Mouse (Mus musculus): ENCODE measurements at regions not wholly inside any gene's neighbourhood (a gene's known extent, or its start where the extent isn't known, plus 50 kb on each side); places are given as distances from the start of the nearest gene placed in this dataset.

DNA sequence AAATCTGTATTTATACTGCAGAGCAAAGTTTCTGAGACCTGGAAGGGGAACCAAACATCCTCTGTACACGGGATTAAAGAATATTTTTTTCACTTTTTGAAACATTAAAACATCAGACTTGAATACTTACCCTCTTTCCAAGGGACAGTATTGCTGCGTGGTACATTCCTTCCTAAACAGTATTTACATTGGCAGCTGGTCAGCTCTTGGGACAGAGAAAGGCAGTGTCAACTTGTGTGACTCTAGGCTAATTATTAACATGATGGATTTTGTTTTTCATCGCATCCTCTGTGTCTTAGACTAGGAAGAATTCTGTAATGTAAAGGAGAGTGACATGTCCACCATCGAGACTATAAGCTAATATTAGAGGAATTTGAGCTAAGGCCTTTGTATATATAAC is 56.8 kb upstream of the Map4k3 start:
- peaks cover 46% of the 10 kb centered on the region for H3K4me1 ChIP-seq (replicated peaks; ENCODE audit: low read depth, low read length)
- H3K9me3 ChIP-seq (ENCODE audit: low read length), result peaks cover 34% of the 10 kb centered on the region
- no peaks in the 10 kb centered on the region for H3K27me3 ChIP-seq (ENCODE audit: insufficient read depth, low read length)
- no peak overlapping the region for H3K4me3 ChIP-seq (replicated peaks; ENCODE audit: low read length)
- H3K36me3 ChIP-seq (ENCODE audit: insufficient read depth, low read length), result no peaks in the 10 kb centered on the region; the same call in 1 of the 2 replicates
- no peak for TF ChIP-seq POU5F1 (IDR thresholded peaks at IDR 0.05; ENCODE audit: borderline replicate concordance, low read length)
- no peak for TF ChIP-seq CTCF (conservative IDR thresholded peaks at IDR 0.05; ENCODE audit: low read length)
- no peak for TF ChIP-seq NANOG (IDR thresholded peaks at IDR 0.05; ENCODE audit: borderline replicate concordance, low read length)

DNA sequence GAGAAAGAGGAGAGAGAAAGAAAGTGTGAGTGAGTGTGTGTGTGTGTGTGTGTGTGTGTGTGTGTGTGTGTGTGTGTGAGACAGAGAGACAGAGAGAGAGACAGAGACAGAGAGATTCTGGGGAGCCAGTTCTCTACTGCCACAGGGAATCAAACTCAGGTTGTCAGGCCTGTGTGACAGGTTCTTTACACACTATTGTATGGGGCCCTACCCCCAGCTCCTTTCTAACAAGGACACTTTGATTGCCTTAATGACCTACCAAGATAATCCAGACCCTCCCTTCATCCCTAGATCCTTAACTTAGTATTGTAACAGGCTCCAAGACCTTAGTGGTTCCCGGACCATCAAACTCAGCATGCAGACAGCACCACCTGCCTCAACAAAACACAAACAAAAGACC is 53.9 kb upstream of the Map4k3 start:
- H3K9me3 ChIP-seq (ENCODE audit: low read length), result peaks cover 29% of the 10 kb centered on the region
- no peaks in the 10 kb centered on the region for H3K36me3 ChIP-seq (ENCODE audit: insufficient read depth, low read length)
- no peaks in the 10 kb centered on the region for H3K27me3 ChIP-seq (ENCODE audit: insufficient read depth, low read length)
- TF ChIP-seq NANOG (IDR thresholded peaks at IDR 0.05; ENCODE audit: borderline replicate concordance, low read length) (no peak), POU5F1 (IDR thresholded peaks at IDR 0.05; ENCODE audit: borderline replicate concordance, low read length) (no peak), CTCF (conservative IDR thresholded peaks at IDR 0.05; ENCODE audit: low read length) (no peak)
- H3K4me1 ChIP-seq (replicated peaks; ENCODE audit: low read depth, low read length), result peaks cover 45% of the 10 kb centered on the region
- H3K4me3 ChIP-seq (replicated peaks; ENCODE audit: low read length), result no peak overlapping the region

DNA sequence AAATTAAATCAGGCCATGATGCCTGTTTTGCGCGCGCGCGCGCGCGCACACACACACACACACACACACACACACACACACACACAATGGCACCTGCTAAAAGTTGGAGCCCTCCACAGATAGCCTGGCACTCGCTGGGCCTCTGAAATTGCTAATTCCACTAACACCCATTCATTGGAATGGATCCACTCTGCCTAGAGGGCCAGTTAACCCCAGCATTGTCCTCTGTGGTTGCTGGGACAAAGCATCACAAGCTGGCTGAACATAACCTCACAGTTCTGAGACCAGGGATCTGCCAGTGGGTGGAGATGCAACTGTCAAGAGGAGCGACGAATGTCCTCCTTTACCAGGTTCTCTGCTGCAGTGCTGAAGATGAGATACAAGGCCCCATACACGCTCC is 53.3 kb upstream of the Map4k3 start:
- peaks cover 39% of the 10 kb centered on the region for H3K4me1 ChIP-seq (replicated peaks; ENCODE audit: low read depth, low read length)
- H3K9me3 ChIP-seq (ENCODE audit: low read length), result peaks cover 29% of the 10 kb centered on the region
- TF ChIP-seq NANOG (IDR thresholded peaks at IDR 0.05; ENCODE audit: borderline replicate concordance, low read length) (no peak), CTCF (conservative IDR thresholded peaks at IDR 0.05; ENCODE audit: low read length) (no peak), POU5F1 (IDR thresholded peaks at IDR 0.05; ENCODE audit: borderline replicate concordance, low read length) (no peak)
- no peaks in the 10 kb centered on the region for H3K27me3 ChIP-seq (ENCODE audit: insufficient read depth, low read length)
- no peak overlapping the region for H3K4me3 ChIP-seq (replicated peaks; ENCODE audit: low read length)
- no peaks in the 10 kb centered on the region for H3K36me3 ChIP-seq (ENCODE audit: insufficient read depth, low read length)

DNA sequence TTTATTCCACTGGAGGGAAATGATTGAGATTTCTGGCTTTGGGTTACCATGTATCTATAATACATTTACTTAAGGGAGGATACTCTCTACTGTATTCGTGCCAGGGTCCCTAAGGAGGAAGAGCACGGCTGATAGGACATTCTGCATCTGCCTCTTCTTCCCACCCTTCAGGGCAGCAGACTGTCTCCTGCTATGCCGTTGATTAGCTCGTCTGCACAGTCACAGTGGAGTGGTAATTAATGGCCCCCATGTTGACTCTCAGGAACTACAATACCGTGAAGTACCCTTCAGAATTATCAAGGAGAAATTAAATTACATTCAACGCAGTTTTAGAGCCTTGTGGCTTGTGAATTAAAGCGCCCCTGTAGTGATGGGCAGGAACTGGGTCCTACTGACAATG is 52.0 kb upstream of the Map4k3 start:
- Histone ChIP-seq H3K36me3 (ENCODE audit: insufficient read depth, low read length) (no peaks in the 10 kb centered on the region), H3K4me1 (replicated peaks; ENCODE audit: low read depth, low read length) (peaks cover 26% of the 10 kb centered on the region), H3K4me3 (replicated peaks; ENCODE audit: low read length) (no peak overlapping the region), H3K9me3 (ENCODE audit: low read length) (peaks cover 29% of the 10 kb centered on the region), H3K27me3 (ENCODE audit: insufficient read depth, low read length) (no peaks in the 10 kb centered on the region)
- TF ChIP-seq NANOG (IDR thresholded peaks at IDR 0.05; ENCODE audit: borderline replicate concordance, low read length) (no peak), CTCF (conservative IDR thresholded peaks at IDR 0.05; ENCODE audit: low read length) (no peak)

DNA sequence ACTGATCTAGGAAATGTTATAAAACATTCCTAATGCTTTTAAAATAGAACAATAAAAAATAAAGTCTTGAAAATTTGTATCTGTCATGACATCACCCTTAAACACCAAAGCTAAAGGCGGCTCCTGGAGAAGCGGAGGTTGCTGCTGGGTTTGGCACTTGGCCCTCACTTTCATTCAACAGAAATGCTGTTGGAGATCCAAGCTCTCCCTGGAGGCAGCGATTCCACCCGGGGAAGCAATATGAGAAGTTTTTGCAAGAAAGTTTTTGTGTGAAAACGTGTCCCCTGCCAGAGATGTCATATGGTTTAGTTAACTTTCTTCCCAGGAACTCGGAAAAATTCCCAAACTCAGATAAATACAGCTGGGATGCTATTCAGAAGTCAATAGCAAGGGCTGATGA is 51.5 kb upstream of the Map4k3 start:
- H3K36me3 ChIP-seq (ENCODE audit: insufficient read depth, low read length), result no peaks in the 10 kb centered on the region
- TF ChIP-seq CTCF (conservative IDR thresholded peaks at IDR 0.05; ENCODE audit: low read length) (no peak), POU5F1 (IDR thresholded peaks at IDR 0.05; ENCODE audit: borderline replicate concordance, low read length) (no peak), NANOG (IDR thresholded peaks at IDR 0.05; ENCODE audit: borderline replicate concordance, low read length) (no peak)
- no peaks in the 10 kb centered on the region for H3K27me3 ChIP-seq (ENCODE audit: insufficient read depth, low read length)
- peaks cover 29% of the 10 kb centered on the region for H3K9me3 ChIP-seq (ENCODE audit: low read length)
- peaks cover 20% of the 10 kb centered on the region for H3K4me1 ChIP-seq (replicated peaks; ENCODE audit: low read depth, low read length)
- no peak overlapping the region for H3K4me3 ChIP-seq (replicated peaks; ENCODE audit: low read length)
